In genomic region chr6:115593252-115593651, GRCm38 (mm10) we compare ENCODE assay signal across 16 mouse cellular contexts. TPM values are rescaled to one million over a fixed set of nuclear protein-coding genes. Genes with fewer than 3 reads are reported as not detected.
"Had no signal": no experiment of that assay in that cellular context is flagged by ENCODE, and none has a peak within 500 bp of the region (broad histone marks: within the 10 kb centered on the region; RNA-seq: fewer than 3 reads in every experiment).

No protein-coding gene starts in this region.

- H3K9ac ChIP-seq: neural tube, embryonic 13.5 days; neural tube, embryonic 15.5 days; stomach, embryonic 15.5 days had no signal

- H3K27me3 ChIP-seq: neural tube, embryonic 13.5 days; neural tube, embryonic 15.5 days; stomach, embryonic 15.5 days had no signal

- H3K4me3 ChIP-seq: neural tube, embryonic 13.5 days; neural tube, embryonic 15.5 days; stomach, embryonic 15.5 days had no signal

- H3K4me1 ChIP-seq: neural tube, embryonic 13.5 days; neural tube, embryonic 15.5 days; stomach, embryonic 15.5 days had no signal

- H3K27ac ChIP-seq: neural tube, embryonic 13.5 days; neural tube, embryonic 15.5 days had no signal

- DNase-seq: retina, postnatal 1 day; right cerebral cortex, adult 18-20 months; right cerebral cortex, postnatal 14 days; right cerebral cortex, postnatal 25 days; right cerebral cortex, postnatal 4 days; spleen, adult 18-20 months; thymus, adult 18-20 months; thymus, adult 2 months; thymus, postnatal 14 days; thymus, postnatal 25 days; thymus, postnatal 36 days; thymus, postnatal 4 days had no signal

- H3K9me3 ChIP-seq: neural tube, embryonic 13.5 days; neural tube, embryonic 15.5 days; stomach, embryonic 15.5 days had no signal

- H3K4me2 ChIP-seq: neural tube, embryonic 13.5 days; neural tube, embryonic 15.5 days had no signal

- H3K36me3 ChIP-seq: neural tube, embryonic 13.5 days; neural tube, embryonic 15.5 days; stomach, embryonic 15.5 days had no signal

RNA-seq across cellular contexts. Expression of gene Mkrn2os, which starts 0.9 kb away (rescaled TPM):
- total RNA-seq: neutrophil, adult 5-6 weeks had no signal
